Mouse (Mus musculus) heart, embryonic 12.5 days (tissue): ENCODE measurements around the gene Ndufs8. TPM values are rescaled to one million over a fixed set of nuclear protein-coding genes. Genes with fewer than 3 reads are reported as not detected.

ENCODE experiments used
- ATAC-seq: fragments of 200-750 bp; cut with Nextera tagmentation; 2 replicates; pipeline ENCODE4 v1.8.0; 2017; ENCODE audit warnings: moderate TSS enrichment, moderate library complexity; ENCODE audit not compliant: insufficient number of reproducible peaks, low FRiP score
- H3K27ac ChIP-seq: fragments of 300-500 bp; sonication (generic); 2 replicates; pipeline ENCODE4 v1.5.1; 2016; ENCODE audit warnings: mild to moderate bottlenecking, moderate library complexity; ENCODE audit not compliant: poor library complexity, severe bottlenecking
- H3K27me3 ChIP-seq: fragments of 300-500 bp; sonication (generic); replicated peaks from 2 replicates; pipeline ENCODE4 v1.6.1; 2016; ENCODE audit warnings: mild to moderate bottlenecking, moderate library complexity
- H3K36me3 ChIP-seq: fragments of 300-500 bp; sonication (generic); 2 replicates; pipeline ENCODE4 v1.6.1; 2016; ENCODE audit warnings: mild to moderate bottlenecking, moderate library complexity
- H3K4me1 ChIP-seq: fragments of 300-500 bp; sonication (generic); replicated peaks from 2 replicates; pipeline ENCODE4 v1.6.1; 2016; ENCODE audit warnings: mild to moderate bottlenecking
- H3K4me2 ChIP-seq: fragments of 300-500 bp; sonication (generic); 2 replicates; pipeline ENCODE4 v1.6.1; 2016; ENCODE audit warnings: mild to moderate bottlenecking, moderate library complexity
- H3K4me3 ChIP-seq: fragments of 300-500 bp; sonication (generic); 2 replicates; pipeline ENCODE4 v1.5.1; 2016; ENCODE audit warnings: mild to moderate bottlenecking
- H3K9ac ChIP-seq: fragments of 300-500 bp; sonication (generic); 2 replicates; pipeline ENCODE4 v1.6.1; 2016; ENCODE audit warnings: mild to moderate bottlenecking, moderate library complexity
- H3K9me3 ChIP-seq: fragments of 300-500 bp; sonication (generic); replicated peaks from 2 replicates; pipeline ENCODE4 v1.6.1; 2016; ENCODE audit warnings: mild to moderate bottlenecking, moderate library complexity
- WGBS: fragments of 180-500 bp; shearing (Covaris S2); methylation state at CpG from one replicate; pipeline ENCODE4 v1.1.7; 2016; 5-methylcytosine and 5-hydroxymethylcytosine counted together
- polyA plus RNA-seq: library from polyadenylated mRNA; unstranded; fragments of >200 nt; fragmentation: Nextera tagmentation; extraction: Ambion mirVana; gene quantifications from 2 replicates; pipeline ENCODE4 v1.2.1, GENCODE M21; 2016

Gene Ndufs8
- polyA plus RNA-seq, 1 experiment from 2014 or later = 324 TPM

DNA sequence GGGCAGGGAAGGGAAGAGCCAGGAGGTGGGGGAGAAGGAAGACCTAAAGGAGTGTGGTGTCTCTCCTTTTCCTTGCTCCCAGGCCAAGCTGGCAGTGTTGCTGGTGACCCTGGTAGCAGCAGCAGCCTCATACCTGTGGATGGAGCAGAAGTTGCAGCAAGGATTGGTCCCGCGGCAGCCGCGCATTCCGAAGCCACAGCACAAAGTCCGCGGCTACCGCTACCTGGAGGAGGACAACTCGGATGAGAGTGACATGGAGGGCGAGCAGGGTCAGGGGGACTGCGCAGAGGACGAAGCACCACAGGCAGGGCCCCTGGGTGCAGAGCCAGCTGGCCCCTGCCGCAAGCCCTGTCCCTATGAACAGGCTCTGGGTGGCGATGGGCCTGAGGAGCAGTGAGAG lies 36.0 kb upstream of the Ndufs8 start:
- Histone ChIP-seq H3K9ac (no peak overlapping the region), H3K4me1 (peaks cover 10% of the 10 kb centered on the region), H3K4me2 (no peak overlapping the region), H3K36me3 (no peaks in the 10 kb centered on the region), H3K27ac (no peak overlapping the region), H3K27me3 (peaks cover 20% of the 10 kb centered on the region), H3K9me3 (no peaks in the 10 kb centered on the region), H3K4me3 (no peak overlapping the region)
- 57% methylated on average over 14 of the region's 14 CpGs for WGBS
- ATAC-seq = no peak

DNA sequence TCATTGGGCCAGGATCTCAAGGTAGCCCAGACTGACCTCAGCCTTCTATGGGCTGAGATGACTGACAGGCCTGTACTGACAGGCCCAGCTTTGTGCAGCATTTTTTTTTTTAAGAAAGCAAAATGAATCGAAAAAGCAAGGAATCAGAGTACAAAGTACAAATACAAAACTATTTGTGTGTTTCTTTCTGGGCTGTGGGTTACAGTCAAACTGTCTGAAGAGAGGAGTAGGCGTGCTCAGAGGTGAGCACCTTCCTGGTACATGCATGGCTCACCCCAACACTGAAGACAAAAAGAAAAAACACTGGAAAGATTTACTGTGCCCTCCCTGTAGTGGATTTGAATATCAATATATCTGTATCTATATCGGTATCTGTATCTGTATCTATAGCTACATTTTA lies 35.2 kb upstream of the Ndufs8 start:
- H3K9me3 ChIP-seq = no peaks in the 10 kb centered on the region
- peaks cover 13% of the 10 kb centered on the region for H3K4me1 ChIP-seq
- H3K27me3 ChIP-seq = peaks cover 21% of the 10 kb centered on the region
- 69% methylated on average over 3 of the region's 3 CpGs for WGBS
- H3K9ac ChIP-seq = no peak overlapping the region
- no peak overlapping the region for H3K4me2 ChIP-seq
- no peak overlapping the region for H3K27ac ChIP-seq
- H3K36me3 ChIP-seq = no peaks in the 10 kb centered on the region
- no peak for ATAC-seq
- H3K4me3 ChIP-seq = no peak overlapping the region

DNA sequence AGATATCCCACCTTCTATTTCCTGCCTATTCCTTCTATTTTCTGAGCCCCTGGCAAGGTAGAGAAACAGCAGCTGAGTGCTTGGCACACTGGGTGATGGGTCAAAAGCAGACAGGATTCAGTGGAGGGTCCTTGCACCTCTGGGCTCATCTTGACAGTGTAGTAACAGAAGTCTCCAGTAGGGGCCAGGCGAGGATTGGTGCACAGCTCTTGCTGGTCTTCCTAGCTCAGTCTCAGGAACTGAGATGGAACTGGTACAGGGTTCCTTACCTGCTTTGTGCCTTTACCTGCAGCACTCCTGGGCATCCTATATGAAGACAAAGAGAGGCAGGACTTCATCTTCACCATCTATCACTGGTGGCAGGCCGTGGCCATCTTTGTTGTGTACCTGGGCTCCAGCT lies 34.1 kb upstream of the Ndufs8 start:
- Histone ChIP-seq H3K27me3 (peaks cover 32% of the 10 kb centered on the region), H3K36me3 (no peaks in the 10 kb centered on the region), H3K27ac (no peak overlapping the region), H3K9me3 (no peaks in the 10 kb centered on the region), H3K4me1 (peaks cover 13% of the 10 kb centered on the region), H3K9ac (no peak overlapping the region), H3K4me3 (no peak overlapping the region), H3K4me2 (no peak overlapping the region)
- no peak for ATAC-seq
- 15% methylated on average over 2 of the region's 2 CpGs for WGBS

DNA sequence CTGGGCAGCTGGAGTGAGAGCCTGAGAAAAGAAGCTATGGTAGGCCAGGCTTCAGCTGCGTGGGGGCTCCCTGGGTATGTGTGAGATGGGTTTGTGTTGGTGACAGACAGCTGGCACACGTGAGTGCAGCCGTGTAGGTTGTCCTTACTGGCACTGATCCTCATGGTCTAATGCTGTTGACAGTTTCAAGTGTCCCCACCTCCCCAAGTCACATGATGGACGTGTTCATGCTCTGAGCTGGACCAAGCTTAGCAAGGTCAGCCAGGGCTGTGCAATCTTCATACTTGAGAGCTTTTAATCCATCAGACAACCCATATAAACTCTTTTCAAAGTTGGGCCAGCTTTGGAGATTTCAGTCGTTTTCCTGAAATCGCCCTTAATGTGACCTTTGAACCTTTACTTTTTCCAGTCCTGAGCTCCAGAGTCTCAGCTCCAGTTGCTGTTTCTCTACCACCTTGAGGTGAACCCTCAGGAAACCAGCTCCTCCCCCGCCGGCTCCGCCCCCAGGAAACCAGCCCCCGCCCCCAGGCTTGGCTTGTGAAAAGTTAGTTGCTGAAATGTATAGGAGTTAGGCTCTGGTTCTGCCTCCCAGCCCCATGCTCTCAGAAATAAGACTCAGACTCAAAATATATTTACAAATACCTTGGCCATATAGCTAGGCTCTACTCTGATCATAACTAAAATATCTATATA lies 33.4 kb upstream of the Ndufs8 start:
- ATAC-seq = peak; percentile 50; the same call in 1 of the 2 replicates
- Histone ChIP-seq H3K9me3 (no peaks in the 10 kb centered on the region), H3K4me3 (no peak overlapping the region), H3K4me1 (peaks cover 13% of the 10 kb centered on the region), H3K9ac (no peak overlapping the region), H3K36me3 (no peaks in the 10 kb centered on the region), H3K4me2 (no peak overlapping the region), H3K27ac (no peak overlapping the region), H3K27me3 (peaks cover 37% of the 10 kb centered on the region)
- 23% methylated on average over 10 of the region's 10 CpGs for WGBS

DNA sequence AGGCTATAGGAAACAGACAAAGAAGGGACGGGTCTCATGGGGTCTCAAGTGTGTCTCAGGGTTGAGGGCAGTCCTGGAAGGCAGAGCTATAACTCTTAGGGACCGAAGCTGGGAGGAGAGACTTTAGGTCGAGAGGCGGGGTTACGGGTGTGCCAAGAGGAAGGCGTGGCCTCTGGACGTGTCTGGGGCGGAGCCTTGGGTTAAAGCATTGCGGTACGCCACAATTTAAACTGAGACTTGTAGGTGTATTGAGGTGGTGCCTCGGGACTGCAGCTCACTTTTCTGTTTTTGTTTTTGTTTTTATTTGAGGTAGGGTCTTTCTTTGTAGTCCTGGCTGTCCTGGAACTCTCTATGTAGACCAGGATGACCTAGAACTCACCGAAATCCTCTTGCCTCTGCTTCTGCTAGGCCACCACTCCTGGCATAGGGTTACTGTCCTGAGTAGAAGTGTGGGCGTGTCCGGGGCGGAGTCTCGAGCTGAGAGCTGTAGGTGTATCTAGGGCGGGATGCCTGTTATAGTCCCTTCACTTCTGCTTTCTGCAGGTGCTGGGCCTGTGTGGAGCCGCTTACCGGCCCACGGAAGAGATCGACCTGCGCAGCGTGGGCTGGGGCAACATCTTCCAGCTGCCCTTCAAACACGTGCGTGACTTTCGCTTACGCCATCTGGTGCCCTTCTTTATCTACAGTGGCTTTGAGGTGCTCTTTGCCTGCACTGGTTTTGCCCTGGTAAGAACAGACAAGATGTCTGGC lies 30.6 kb upstream of the Ndufs8 start:
- Histone ChIP-seq H3K9me3 (no peaks in the 10 kb centered on the region), H3K4me1 (peaks cover 13% of the 10 kb centered on the region), H3K4me3 (peak overlapping the region; percentile 16), H3K36me3 (no peaks in the 10 kb centered on the region), H3K9ac (no peak overlapping the region; the same call in 1 of the 2 replicates), H3K27me3 (peaks cover 30% of the 10 kb centered on the region), H3K4me2 (peak overlapping the region; percentile 61), H3K27ac (no peak overlapping the region)
- WGBS = 13% methylated on average over 27 of the region's 27 CpGs
- ATAC-seq = peak; percentile 46

DNA sequence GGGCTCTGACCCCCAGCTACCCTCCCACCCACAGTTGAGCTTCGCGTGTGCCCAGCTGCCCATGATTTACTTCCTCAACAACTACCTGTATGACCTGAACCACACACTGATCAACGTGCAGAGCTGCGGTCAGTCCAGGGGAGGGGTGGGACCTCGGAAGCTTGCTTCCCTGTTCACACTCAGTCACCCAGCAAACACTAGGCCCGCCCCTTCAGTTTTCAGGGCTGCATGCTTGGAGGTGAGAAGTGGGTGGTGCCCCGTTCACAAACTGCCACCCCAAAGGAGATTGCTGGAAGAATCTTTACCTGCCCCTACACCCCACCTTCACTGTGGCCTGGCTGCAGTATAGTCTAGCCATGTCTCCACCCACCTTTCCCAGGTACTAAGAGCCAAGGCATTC lies 29.7 kb upstream of the Ndufs8 start:
- Histone ChIP-seq H3K27ac (no peak overlapping the region), H3K9ac (no peak overlapping the region), H3K9me3 (no peaks in the 10 kb centered on the region), H3K36me3 (no peaks in the 10 kb centered on the region), H3K4me3 (no peak overlapping the region), H3K27me3 (peaks cover 26% of the 10 kb centered on the region), H3K4me2 (no peak overlapping the region), H3K4me1 (peaks cover 13% of the 10 kb centered on the region)
- no peak for ATAC-seq
- WGBS = 72% methylated on average over 7 of the region's 7 CpGs

DNA sequence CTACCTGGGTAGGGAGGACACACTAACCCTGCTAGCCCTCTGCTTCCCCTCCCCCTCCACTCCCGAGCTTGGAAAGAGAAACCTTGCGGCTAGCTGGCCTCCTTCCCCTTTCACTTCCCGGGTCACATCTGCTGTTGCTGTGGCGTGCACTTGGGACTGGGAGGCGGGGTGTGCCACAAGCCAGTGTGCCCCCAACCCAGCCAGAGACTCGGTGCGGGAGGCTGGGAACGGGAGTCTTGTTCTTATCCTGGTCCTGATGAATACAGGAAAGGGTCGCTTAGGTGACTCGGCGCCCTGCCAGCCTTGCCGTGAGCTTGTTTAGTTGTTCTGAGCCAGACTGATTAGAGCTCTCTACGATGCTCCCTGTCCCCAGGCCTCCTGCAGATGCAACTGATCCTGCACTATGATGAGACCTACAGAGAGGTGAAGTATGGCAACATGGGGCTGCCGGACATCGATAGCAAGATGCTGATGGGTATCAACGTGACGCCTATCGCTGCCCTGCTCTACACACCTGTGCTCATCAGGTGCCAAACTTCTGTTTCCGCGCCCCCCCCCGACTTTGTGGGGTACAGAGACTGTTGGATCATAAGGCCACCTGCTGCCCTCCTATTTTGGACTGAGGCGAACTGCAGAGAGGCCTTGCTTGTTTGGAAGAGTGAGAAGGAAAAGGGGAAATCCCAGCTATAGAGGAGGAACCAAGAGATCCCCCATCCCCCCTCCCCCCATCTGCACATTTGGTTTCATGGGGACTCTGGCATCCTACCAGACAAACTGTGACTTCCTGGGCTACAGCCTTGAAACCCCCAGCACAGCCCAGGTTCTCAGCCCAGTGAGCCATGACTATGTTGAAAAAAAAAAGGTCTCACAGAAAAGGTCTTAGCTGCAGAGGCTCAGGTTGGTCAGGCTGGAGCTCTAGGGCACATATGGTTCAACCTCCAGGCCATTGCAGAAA lies 23.6 kb upstream of the Ndufs8 start:
- Histone ChIP-seq H3K27me3 (0 out of 2 replicates have a peak, but pooled peaks cover 4% of the 10 kb centered on the region), H3K9me3 (no peaks in the 10 kb centered on the region), H3K36me3 (no peaks in the 10 kb centered on the region), H3K4me1 (peaks cover 10% of the 10 kb centered on the region), H3K4me2 (peak overlapping the region; percentile 92), H3K9ac (peak overlapping the region; percentile 71), H3K4me3 (peak overlapping the region; percentile 60), H3K27ac (no peak overlapping the region)
- 0 out of 2 replicates have a peak, but pooled peaks have one; percentile 44 for ATAC-seq
- 9% methylated on average over 22 of the region's 22 CpGs for WGBS

DNA sequence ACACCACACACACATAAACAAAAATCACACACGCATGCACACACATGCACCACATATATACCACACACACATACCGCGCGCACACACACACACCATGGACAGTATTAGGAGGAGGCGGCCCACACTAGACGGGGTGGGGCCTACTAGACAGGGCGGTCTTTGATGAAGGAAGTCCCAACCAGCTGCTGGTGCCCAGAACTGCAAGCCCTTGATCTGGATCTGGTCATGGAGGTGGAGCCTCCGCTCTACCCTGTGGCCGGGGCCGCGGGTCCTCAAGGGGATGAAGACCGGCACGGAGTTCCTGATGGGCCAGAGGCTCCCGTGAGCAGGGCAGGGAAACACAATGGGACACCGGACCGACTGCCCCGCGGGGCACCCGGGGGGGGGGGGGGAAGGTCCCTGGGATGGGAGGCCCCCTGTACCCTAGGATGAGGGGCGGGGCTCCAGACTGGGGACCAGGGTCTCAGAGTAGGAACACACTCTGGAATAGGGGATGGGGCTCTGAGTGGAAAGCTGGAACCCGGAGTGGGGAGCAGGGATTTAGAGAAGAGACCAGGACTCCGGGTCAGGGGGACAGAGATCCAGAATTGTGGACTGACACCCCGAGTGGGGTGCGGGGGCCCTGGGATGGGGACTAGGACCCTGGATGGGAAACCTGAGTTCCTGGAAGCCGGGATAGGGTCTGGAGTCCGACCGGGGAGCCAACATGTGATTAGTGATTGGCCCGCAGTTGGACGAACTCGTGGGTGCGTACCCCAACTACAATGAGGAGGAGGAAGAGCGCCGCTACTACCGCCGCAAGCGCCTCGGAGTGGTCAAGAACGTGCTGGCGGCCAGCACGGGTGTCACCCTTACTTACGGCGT lies 22.7 kb upstream of the Ndufs8 start, which contains the start of gene Unc93b1:
Gene Unc93b1 (plus strand): TSS at position 155 of the 864 bp plus-strand sequence.
- Histone ChIP-seq H3K4me3 (peak within 1 kb of the TSS; percentile 60), H3K27ac (no peak within 1 kb of the TSS), H3K4me1 (peaks cover 19% of the 10 kb centered on the region), H3K9ac (peak within 1 kb of the TSS; percentile 71), H3K9me3 (no peaks in the 10 kb centered on the region), H3K4me2 (peak within 1 kb of the TSS; percentile 92), H3K36me3 (no peaks in the 10 kb centered on the region), H3K27me3 (0 out of 2 replicates have a peak, but pooled peaks cover 4% of the 10 kb centered on the region)
- 6% methylated on average over 42 of the region's 42 CpGs for WGBS
- ATAC-seq = peak; percentile 79

DNA sequence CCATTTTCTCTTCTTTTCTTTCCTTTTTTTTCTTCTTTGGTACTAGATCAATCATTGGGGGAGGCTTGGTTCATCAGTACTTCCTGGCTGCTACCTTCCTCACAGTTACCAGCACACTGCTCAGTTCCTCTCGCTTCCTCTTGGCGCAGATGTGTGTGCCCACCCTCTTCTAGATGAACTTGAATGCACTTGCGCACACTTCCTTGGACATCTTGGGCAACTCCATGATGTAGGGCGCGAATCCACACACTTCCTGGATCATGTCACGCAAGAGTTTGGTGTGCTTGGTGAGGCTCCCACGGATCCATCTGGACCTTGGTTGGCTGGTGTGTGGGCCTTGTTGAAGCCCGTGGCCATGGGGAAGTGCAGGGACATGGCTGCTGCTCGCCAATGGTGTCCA lies 19.1 kb upstream of the Ndufs8 start:
- Histone ChIP-seq H3K4me3 (no peak overlapping the region), H3K27me3 (0 out of 2 replicates have a peak, but pooled peaks cover 4% of the 10 kb centered on the region), H3K36me3 (no peaks in the 10 kb centered on the region), H3K9me3 (no peaks in the 10 kb centered on the region), H3K9ac (no peak overlapping the region), H3K4me2 (no peak overlapping the region), H3K27ac (no peak overlapping the region), H3K4me1 (peaks cover 34% of the 10 kb centered on the region)
- WGBS = 86% methylated on average over 9 of the region's 9 CpGs
- ATAC-seq = no peak
